Mouse (Mus musculus): ENCODE results near the gene Hlf. TPM values are rescaled to one million over a fixed set of nuclear protein-coding genes. Genes with fewer than 3 reads are reported as not detected.
A peak's percentile ranks its signal among the peaks of the same experiment; 100 is the strongest.

The Hlf gene
- polyA plus RNA-seq, 1 experiment from 2014 or later = 1.8 TPM

DNA sequence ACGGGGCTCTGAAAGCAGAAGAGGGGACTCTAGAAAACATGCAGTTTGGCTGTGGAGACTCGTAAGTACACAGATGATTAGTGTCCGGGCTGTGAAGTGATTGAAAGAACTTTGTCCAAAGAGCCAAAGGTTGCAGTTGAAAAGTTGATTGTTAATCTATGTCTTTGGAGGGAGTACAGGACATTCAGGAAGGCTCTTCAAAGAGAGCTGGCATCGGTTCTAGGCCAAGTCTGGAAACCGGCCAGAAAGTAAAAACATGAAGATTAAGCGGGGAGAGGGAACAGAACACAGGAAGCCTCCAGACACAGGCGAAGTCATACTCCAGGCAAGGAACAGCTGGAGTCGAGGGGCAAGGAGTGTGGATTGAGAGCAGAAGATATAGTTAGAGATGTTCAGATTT is 32.6 kb downstream of the Hlf start:
- 19% methylated on average over 8 of the region's 8 CpGs for WGBS
- DNase-seq (ENCODE audit: low spot score) = peak; percentile 34
- TF ChIP-seq EP300 (IDR thresholded peaks at IDR 0.05) (no peak), CTCF (IDR thresholded peaks at IDR 0.05) (no peak)

GRCm38 (mm10) chr11:90357371-90357770 is 33.3 kb downstream of the Hlf start:
- no peak for ATAC-seq

More for the DNA sequence above, 32.6 kb downstream of the Hlf start:
- H3K36me3 ChIP-seq (ENCODE audit: insufficient read depth, low read length) = no peaks in the 10 kb centered on the region
- H3K4me2 ChIP-seq (replicated peaks; ENCODE audit: low read depth, low read length) = no peak overlapping the region
- H3K27ac ChIP-seq (ENCODE audit: low read length) = no peak overlapping the region
- no peaks in the 10 kb centered on the region for H3K27me3 ChIP-seq (replicated peaks; ENCODE audit: insufficient read depth, low read length)
- ATAC-seq = peak; percentile 18; the same call in 1 of the 2 replicates
- peaks cover 21% of the 10 kb centered on the region; the same call in 1 of the 2 replicates for H3K4me1 ChIP-seq (ENCODE audit: insufficient read depth, low read depth, low read length)
- no peaks in the 10 kb centered on the region for H3K9me3 ChIP-seq (ENCODE audit: low read length)
- H3K9ac ChIP-seq (replicated peaks; ENCODE audit: low read depth) = no peak overlapping the region
- no peak overlapping the region for H3K4me3 ChIP-seq (ENCODE audit: low read depth, low read length)

DNA sequence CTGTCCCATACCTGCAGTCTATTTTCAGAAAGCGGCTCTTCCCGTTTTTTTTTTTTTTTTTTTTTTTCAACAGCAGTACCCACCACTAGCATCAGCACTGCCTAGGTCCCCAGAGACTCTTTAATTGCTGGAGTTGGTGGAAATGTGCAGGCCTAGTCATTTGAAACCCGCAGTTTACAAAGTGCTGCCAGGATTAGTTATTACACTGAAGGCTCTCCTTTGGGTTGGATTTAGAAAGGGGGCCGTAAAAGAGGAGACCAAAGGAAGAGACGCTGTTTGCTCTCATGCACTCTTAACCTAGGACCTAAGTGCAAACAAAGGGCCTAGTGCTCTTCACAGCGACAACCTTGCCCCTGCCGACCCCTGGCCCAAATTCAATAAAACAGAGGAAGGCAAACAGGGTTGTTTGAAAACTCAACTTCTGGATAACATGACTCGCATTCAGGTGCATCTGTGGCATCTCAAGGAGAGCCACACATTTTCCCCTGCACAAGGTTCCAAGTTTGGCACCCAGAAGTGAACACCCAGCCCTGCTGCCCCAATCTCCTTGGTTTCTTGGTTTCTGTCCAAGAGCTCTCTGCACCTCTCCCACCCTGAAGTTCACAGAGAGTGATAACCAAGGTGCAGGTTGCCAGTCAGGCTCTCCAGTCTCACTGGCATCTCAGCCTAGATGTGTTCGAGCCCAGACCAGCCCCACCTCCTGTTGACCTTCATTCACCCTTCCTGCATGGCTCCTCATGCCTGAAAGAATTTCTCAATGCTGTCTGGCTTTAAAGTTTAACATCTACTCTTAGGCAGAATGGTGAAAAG is 34.0 kb downstream of the Hlf start:
- H3K4me3 ChIP-seq (ENCODE audit: low read depth, low read length) = no peak overlapping the region
- WGBS = 38% methylated on average over 9 of the region's 9 CpGs
- ATAC-seq (no peak), DNase-seq (ENCODE audit: low spot score) (no peak)
- no peak for TF ChIP-seq EP300 (IDR thresholded peaks at IDR 0.05)
- no peak for TF ChIP-seq CTCF (IDR thresholded peaks at IDR 0.05)
- no peak overlapping the region for H3K9ac ChIP-seq (replicated peaks; ENCODE audit: low read depth)
- H3K4me1 ChIP-seq (ENCODE audit: insufficient read depth, low read depth, low read length) = peaks cover 21% of the 10 kb centered on the region; the same call in 1 of the 2 replicates
- no peak overlapping the region for H3K4me2 ChIP-seq (replicated peaks; ENCODE audit: low read depth, low read length)
- H3K27me3 ChIP-seq (replicated peaks; ENCODE audit: insufficient read depth, low read length) = no peaks in the 10 kb centered on the region
- no peaks in the 10 kb centered on the region for H3K36me3 ChIP-seq (ENCODE audit: insufficient read depth, low read length)
- H3K27ac ChIP-seq (ENCODE audit: low read length) = no peak overlapping the region
- H3K9me3 ChIP-seq (ENCODE audit: low read length) = no peaks in the 10 kb centered on the region

More at GRCm38 (mm10) chr11:90357371-90357770, 33.3 kb downstream of the Hlf start:
- Histone ChIP-seq H3K9ac (replicated peaks; ENCODE audit: low read depth) (no peak overlapping the region), H3K27ac (ENCODE audit: low read length) (no peak overlapping the region), H3K4me3 (ENCODE audit: low read depth, low read length) (no peak overlapping the region), H3K4me2 (replicated peaks; ENCODE audit: low read depth, low read length) (no peak overlapping the region), H3K36me3 (ENCODE audit: insufficient read depth, low read length) (no peaks in the 10 kb centered on the region), H3K9me3 (ENCODE audit: low read length) (no peaks in the 10 kb centered on the region), H3K4me1 (ENCODE audit: insufficient read depth, low read depth, low read length) (peaks cover 21% of the 10 kb centered on the region; the same call in 1 of the 2 replicates), H3K27me3 (replicated peaks; ENCODE audit: insufficient read depth, low read length) (no peaks in the 10 kb centered on the region)
- TF ChIP-seq EP300 (IDR thresholded peaks at IDR 0.05) (no peak), CTCF (IDR thresholded peaks at IDR 0.05) (no peak)
- WGBS = 72% methylated on average over 7 of the region's 7 CpGs
- DNase-seq (ENCODE audit: low spot score) = no peak

DNA sequence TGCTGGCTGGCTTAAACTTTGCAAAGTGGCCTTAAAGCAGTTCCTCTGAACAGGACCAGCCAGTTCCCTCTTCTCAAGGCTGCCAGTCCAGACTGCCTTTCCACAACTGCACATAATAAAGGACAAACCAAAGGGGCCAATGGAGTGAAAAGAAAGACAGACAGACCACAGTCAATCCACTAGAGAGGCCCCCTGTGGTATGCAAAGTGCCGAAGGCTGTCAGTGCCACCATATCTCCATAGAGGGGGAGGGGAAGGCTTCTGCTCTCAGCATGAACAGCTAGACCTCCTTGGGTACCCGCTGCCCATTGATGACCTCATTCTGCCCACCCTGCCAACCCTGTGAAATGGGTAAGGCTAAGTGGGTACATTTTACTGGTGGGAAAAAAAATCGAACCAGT is 34.7 kb downstream of the Hlf start:
- H3K36me3 ChIP-seq (ENCODE audit: insufficient read depth, low read length) = no peaks in the 10 kb centered on the region
- no peak for ATAC-seq

GRCm38 (mm10) chr11:90355270-90355681 is 35.4 kb downstream of the Hlf start:
- WGBS = 25% methylated on average over 7 of the region's 7 CpGs
- Histone ChIP-seq H3K4me1 (ENCODE audit: insufficient read depth, low read depth, low read length) (peaks cover 21% of the 10 kb centered on the region; the same call in 1 of the 2 replicates), H3K9me3 (ENCODE audit: low read length) (no peaks in the 10 kb centered on the region), H3K4me2 (replicated peaks; ENCODE audit: low read depth, low read length) (no peak overlapping the region), H3K27ac (ENCODE audit: low read length) (no peak overlapping the region), H3K27me3 (replicated peaks; ENCODE audit: insufficient read depth, low read length) (no peaks in the 10 kb centered on the region), H3K9ac (replicated peaks; ENCODE audit: low read depth) (no peak overlapping the region), H3K4me3 (ENCODE audit: low read depth, low read length) (no peak overlapping the region), H3K36me3 (ENCODE audit: insufficient read depth, low read length) (no peaks in the 10 kb centered on the region)
- TF ChIP-seq EP300 (IDR thresholded peaks at IDR 0.05) = 0 out of 2 replicates have a peak, but pooled peaks have one; percentile 19
- no peak for TF ChIP-seq CTCF (IDR thresholded peaks at IDR 0.05)
- peak; percentile 79 for ATAC-seq
- DNase-seq (ENCODE audit: low spot score) = peak; percentile 77

More for the DNA sequence above, 34.7 kb downstream of the Hlf start:
- Histone ChIP-seq H3K4me1 (ENCODE audit: insufficient read depth, low read depth, low read length) (peaks cover 21% of the 10 kb centered on the region; the same call in 1 of the 2 replicates), H3K4me2 (replicated peaks; ENCODE audit: low read depth, low read length) (no peak overlapping the region), H3K27me3 (replicated peaks; ENCODE audit: insufficient read depth, low read length) (no peaks in the 10 kb centered on the region), H3K27ac (ENCODE audit: low read length) (no peak overlapping the region), H3K9me3 (ENCODE audit: low read length) (no peaks in the 10 kb centered on the region), H3K4me3 (ENCODE audit: low read depth, low read length) (no peak overlapping the region), H3K9ac (replicated peaks; ENCODE audit: low read depth) (no peak overlapping the region)
- WGBS = 34% methylated on average over 3 of the region's 3 CpGs
- TF ChIP-seq CTCF (IDR thresholded peaks at IDR 0.05) = no peak
- no peak for TF ChIP-seq EP300 (IDR thresholded peaks at IDR 0.05)
- no peak for DNase-seq (ENCODE audit: low spot score)

DNA sequence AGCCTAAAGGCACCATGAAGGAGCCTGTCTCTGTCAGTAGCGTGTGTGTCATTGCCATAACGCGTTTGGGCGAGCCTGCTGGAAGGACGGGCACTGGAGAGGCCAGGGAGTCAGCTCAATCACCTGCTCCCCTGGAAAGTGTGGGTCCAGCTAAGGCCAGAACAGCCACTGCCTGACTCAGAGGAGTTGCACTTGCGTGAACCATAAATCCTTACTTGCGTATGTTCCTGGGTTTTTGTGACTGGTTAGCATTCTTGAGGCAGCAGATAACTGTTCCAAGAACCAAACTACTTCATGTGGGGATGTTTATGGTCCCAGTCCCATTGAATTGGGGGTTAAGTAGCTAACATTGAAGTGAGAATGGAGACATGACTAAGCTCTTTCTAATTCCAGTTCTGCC is 38.0 kb downstream of the Hlf start:
- 91% methylated on average over 7 of the region's 7 CpGs for WGBS
- no peak for TF ChIP-seq EP300 (IDR thresholded peaks at IDR 0.05)
- TF ChIP-seq CTCF (IDR thresholded peaks at IDR 0.05) = no peak
- Histone ChIP-seq H3K27ac (ENCODE audit: low read length) (no peak overlapping the region), H3K27me3 (replicated peaks; ENCODE audit: insufficient read depth, low read length) (no peaks in the 10 kb centered on the region), H3K9ac (replicated peaks; ENCODE audit: low read depth) (no peak overlapping the region), H3K36me3 (ENCODE audit: insufficient read depth, low read length) (no peaks in the 10 kb centered on the region), H3K4me1 (ENCODE audit: insufficient read depth, low read depth, low read length) (peaks cover 14% of the 10 kb centered on the region; the same call in 1 of the 2 replicates), H3K4me3 (ENCODE audit: low read depth, low read length) (no peak overlapping the region), H3K4me2 (replicated peaks; ENCODE audit: low read depth, low read length) (no peak overlapping the region), H3K9me3 (ENCODE audit: low read length) (no peaks in the 10 kb centered on the region)
- ATAC-seq (no peak), DNase-seq (ENCODE audit: low spot score) (no peak)

All from lung, postnatal 0 days (tissue).